Mouse (Mus musculus) limb, embryonic 14.5 days (tissue): ENCODE measurements around the gene Olfm2. TPM values are rescaled to one million over a fixed set of nuclear protein-coding genes. Genes with fewer than 3 reads are reported as not detected.

Experiments used
- ATAC-seq: fragments of 200-750 bp; cut with Nextera tagmentation; 2 replicates; pipeline ENCODE4 v1.8.0; 2017; ENCODE audit warnings: low read depth, moderate number of reproducible peaks, moderate TSS enrichment; ENCODE audit not compliant: low FRiP score
- DNase-seq: peaks from one replicate; pipeline ENCODE4 v3.0.0-alpha.2; 2015; ENCODE audit warnings: low spot score
- H3K27ac ChIP-seq: fragments of 300-500 bp; sonication (generic); replicated peaks from 2 replicates; pipeline ENCODE4 v1.5.1; 2014; ENCODE audit warnings: low read depth, mild to moderate bottlenecking, low read length, moderate library complexity, mixed read lengths
- H3K27me3 ChIP-seq: fragments of 300-500 bp; sonication (generic); 2 replicates; pipeline ENCODE4 v1.6.1; 2014; ENCODE audit warnings: low read length, mixed read lengths; ENCODE audit not compliant: control insufficient read depth, insufficient read depth
- H3K36me3 ChIP-seq: fragments of 300-500 bp; sonication (generic); 2 replicates; pipeline ENCODE4 v1.6.1; 2014; ENCODE audit warnings: mild to moderate bottlenecking, low read length, moderate library complexity, mixed read lengths; ENCODE audit not compliant: control insufficient read depth, insufficient read depth
- H3K4me1 ChIP-seq: fragments of 300-500 bp; sonication (generic); 2 replicates; pipeline ENCODE4 v1.6.1; 2014; ENCODE audit warnings: antibody characterized with exemption, low read length, mixed read lengths; ENCODE audit not compliant: control insufficient read depth, insufficient read depth
- H3K4me2 ChIP-seq: fragments of 300-500 bp; sonication (generic); replicated peaks from 2 replicates; pipeline ENCODE4 v1.6.1; 2014; ENCODE audit warnings: low read depth, mild to moderate bottlenecking, low read length, moderate library complexity; ENCODE audit not compliant: severe bottlenecking
- H3K4me3 ChIP-seq: fragments of 300-500 bp; sonication (generic); replicated peaks from 2 replicates; pipeline ENCODE4 v1.5.1; 2014; ENCODE audit warnings: low read length
- H3K9ac ChIP-seq: fragments of 300-500 bp; sonication (generic); 2 replicates; pipeline ENCODE4 v1.6.1; 2014; ENCODE audit warnings: mild to moderate bottlenecking, low read depth, low read length, moderate library complexity; ENCODE audit not compliant: severe bottlenecking
- H3K9me3 ChIP-seq: fragments of 300-500 bp; sonication (generic); 2 replicates; pipeline ENCODE4 v1.6.1; 2016; ENCODE audit warnings: low read length; ENCODE audit not compliant: control insufficient read depth
- POLR2A ChIP-seq: fragments of 200-500 bp; IDR thresholded peaks from 2 replicates; pipeline ENCODE4 v1.8.0; 2012; ENCODE audit warnings: inconsistent platforms, mild to moderate bottlenecking, moderate library complexity, borderline replicate concordance; ENCODE audit not compliant: insufficient read depth, insufficient read length; ENCODE audit errors: extremely low read depth
- WGBS: fragments of 180-500 bp; shearing (Covaris S2); extraction: QIAGEN DNeasy Blood & Tissue Kit; methylation state at CpG from one replicate; pipeline ENCODE4 v1.1.7; 2014; 5-methylcytosine and 5-hydroxymethylcytosine counted together
- polyA plus RNA-seq, 2 experiments: library from polyadenylated mRNA; depleted of rRNA in 1 of 2; stranded (reverse) in 1 of 2; unstranded in 1 of 2; fragments of >200 nt; fragmentation: Nextera tagmentation in 1 of 2; extraction: Ambion mirVana in 1 of 2; gene quantifications; 2 replicates each; pipeline versions ENCODE4 v1.2.1 to v1.2.3; 2012 to 2014

Olfm2 gene
- polyA plus RNA-seq, 2 experiments: 4.8 to 6.9 TPM

DNA sequence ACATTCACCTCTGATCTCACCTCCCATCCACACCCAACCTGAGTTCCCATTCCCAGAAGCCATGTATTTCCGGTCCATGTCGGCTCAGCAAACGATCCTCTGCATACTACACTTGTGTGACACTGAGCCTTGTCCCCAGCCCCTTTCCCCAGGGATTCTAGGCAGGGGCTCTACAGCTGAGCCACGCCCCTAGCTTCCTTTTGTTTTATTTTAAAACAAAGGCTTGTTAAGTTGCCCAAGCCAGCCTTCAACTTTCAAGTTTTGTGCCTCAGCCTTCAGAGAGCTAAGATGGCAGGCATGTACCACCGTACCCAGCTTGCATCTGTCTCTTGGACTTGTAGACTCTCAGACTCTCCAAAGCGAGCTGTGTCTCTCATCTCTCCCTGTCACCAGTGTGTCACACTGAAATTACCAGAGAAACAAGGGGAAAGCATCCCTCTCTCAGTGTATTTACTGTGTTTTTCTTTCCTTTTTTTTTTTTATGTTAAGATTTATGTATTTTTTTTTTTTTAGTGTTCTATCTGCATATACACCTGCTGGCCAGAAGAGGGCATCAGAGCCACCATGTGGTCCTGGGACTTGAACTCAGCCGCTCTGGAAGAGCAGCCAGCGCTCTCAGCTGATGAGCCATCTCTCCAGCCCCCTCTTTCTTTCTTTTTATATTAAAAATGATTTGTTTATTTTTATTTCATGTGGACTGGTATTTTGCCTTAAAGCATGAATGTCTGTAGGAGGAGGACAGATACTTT lies 7.7 kb downstream of the Olfm2 start:
- no peak for DNase-seq
- 52% methylated on average over 8 of the region's 8 CpGs for WGBS

DNA sequence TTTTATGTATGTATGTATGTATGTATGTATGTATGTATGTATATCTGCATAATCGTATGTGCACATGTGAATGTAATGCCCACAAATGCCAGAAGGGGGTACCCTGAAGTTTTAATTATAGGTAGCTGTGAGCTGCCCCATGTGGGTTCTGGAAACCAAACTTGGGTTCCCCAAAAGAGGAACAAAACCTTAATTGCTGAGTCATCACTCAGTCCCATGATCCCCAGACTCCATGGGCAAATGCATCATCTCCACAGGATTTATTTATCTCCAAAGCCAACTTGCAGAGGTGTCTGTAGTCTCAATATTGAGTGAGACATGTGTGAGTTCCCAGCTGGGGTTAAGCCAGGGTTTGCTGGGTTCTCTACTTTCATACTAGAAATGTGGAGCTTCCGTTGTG lies 8.9 kb downstream of the Olfm2 start:
- no peak for DNase-seq
- no peak overlapping the region for H3K27ac ChIP-seq
- no peak overlapping the region for H3K9ac ChIP-seq
- whole genome bisulfite sequencing: 100% methylated on average over 2 of the region's 2 CpGs
- no peak overlapping the region for H3K4me3 ChIP-seq
- no peak for ATAC-seq
- H3K36me3 ChIP-seq: no peaks in the 10 kb centered on the region
- TF ChIP-seq POLR2A: no peak
- no peaks in the 10 kb centered on the region for H3K27me3 ChIP-seq
- H3K9me3 ChIP-seq: no peaks in the 10 kb centered on the region
- 0 out of 2 replicates have a peak, but pooled peaks cover 4% of the 10 kb centered on the region for H3K4me1 ChIP-seq
- no peak overlapping the region for H3K4me2 ChIP-seq

More for the DNA sequence above, 7.7 kb downstream of the Olfm2 start:
- no peak for TF ChIP-seq POLR2A
- no peak for ATAC-seq
- Histone ChIP-seq H3K4me1 (0 out of 2 replicates have a peak, but pooled peaks cover 4% of the 10 kb centered on the region), H3K4me3 (no peak overlapping the region), H3K27me3 (peaks cover 5% of the 10 kb centered on the region), H3K4me2 (no peak overlapping the region), H3K36me3 (no peaks in the 10 kb centered on the region), H3K27ac (no peak overlapping the region), H3K9me3 (no peaks in the 10 kb centered on the region), H3K9ac (0 out of 2 replicates have a peak overlapping the region, but pooled peaks have one; percentile 2)

DNA sequence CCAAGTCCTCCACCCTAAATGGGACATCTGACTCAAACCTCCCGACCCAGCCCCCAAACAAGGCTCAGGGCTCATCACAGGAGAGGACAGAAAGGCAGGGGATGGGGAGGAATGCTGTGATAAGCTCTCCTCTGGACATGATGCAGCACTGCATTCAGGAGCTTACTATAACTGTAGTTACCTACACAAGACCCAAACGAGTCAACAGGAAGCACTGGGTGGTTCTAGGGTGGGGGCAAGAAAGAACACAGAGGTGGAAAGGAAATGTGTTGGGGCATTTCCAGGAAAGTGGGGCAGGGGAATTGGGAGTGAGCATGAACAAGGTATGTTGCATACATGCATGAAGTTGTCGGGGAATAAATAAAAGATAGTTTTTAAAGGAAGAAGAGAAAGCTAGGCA lies 11.5 kb downstream of the Olfm2 start:
- H3K4me2 ChIP-seq: no peak overlapping the region
- no peak overlapping the region for H3K27ac ChIP-seq
- H3K9me3 ChIP-seq: no peaks in the 10 kb centered on the region
- no peak for TF ChIP-seq POLR2A
- ATAC-seq (no peak), DNase-seq (no peak)
- no peaks in the 10 kb centered on the region for H3K27me3 ChIP-seq
- H3K9ac ChIP-seq: no peak overlapping the region
- H3K4me1 ChIP-seq: no peaks in the 10 kb centered on the region
- H3K36me3 ChIP-seq: no peaks in the 10 kb centered on the region
- no peak overlapping the region for H3K4me3 ChIP-seq
- WGBS: 73% methylated on average over 3 of the region's 3 CpGs

DNA sequence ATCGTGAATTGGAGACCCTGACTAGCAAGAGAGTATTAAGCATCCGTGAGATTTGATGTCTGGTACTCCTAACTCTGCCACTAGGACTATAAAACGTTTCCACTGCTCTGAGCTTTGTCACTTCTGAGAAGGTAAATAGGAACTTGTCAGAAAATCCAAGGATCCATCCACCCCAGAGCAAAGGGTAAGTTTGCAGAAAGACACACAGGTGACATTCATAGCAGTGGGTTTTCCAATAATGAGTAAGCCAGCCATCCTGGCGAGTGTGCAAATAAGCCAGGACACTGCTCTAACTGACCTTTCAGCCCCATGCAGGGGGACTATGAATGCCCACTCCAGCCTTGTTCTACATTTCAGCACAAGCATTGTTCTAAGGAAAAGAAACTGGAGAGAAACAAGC lies 14.4 kb downstream of the Olfm2 start:
- peaks cover 28% of the 10 kb centered on the region for H3K27me3 ChIP-seq
- no peak overlapping the region for H3K27ac ChIP-seq
- H3K4me1 ChIP-seq: 0 out of 2 replicates have a peak, but pooled peaks cover 3% of the 10 kb centered on the region
- no peaks in the 10 kb centered on the region for H3K36me3 ChIP-seq
- 65% methylated on average over 4 of the region's 4 CpGs for WGBS
- no peak overlapping the region for H3K4me2 ChIP-seq
- H3K4me3 ChIP-seq: no peak overlapping the region
- H3K9me3 ChIP-seq: no peaks in the 10 kb centered on the region
- no peak overlapping the region for H3K9ac ChIP-seq
- no peak for TF ChIP-seq POLR2A
- no peak for DNase-seq
- no peak for ATAC-seq

DNA sequence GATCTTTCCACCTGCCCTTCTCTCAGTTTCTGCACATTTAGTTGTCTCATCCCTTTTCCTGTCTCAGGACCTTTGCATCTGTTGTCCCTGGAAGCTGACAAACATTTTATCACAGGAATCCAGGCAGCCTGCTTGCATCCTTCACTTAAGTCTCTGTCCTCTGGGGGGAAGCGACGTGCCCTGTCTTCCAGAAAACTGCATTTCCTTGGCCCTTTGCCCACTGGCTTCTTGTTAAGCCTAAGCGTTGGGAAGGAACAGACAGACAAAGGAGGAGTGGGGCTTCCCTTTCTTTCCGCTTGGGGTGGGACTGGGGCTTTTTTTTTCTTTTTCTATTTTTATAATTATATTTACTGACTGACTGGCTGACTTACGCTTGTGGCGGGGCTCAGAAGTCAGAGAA lies 16.7 kb downstream of the Olfm2 start:
- Histone ChIP-seq H3K9me3 (no peaks in the 10 kb centered on the region), H3K9ac (no peak overlapping the region), H3K4me2 (no peak overlapping the region), H3K27ac (no peak overlapping the region), H3K36me3 (no peaks in the 10 kb centered on the region), H3K4me3 (no peak overlapping the region), H3K27me3 (peaks cover 50% of the 10 kb centered on the region), H3K4me1 (peaks cover 9% of the 10 kb centered on the region; the same call in 1 of the 2 replicates)
- no peak for TF ChIP-seq POLR2A
- WGBS: 46% methylated on average over 6 of the region's 6 CpGs
- DNase-seq: no peak
- ATAC-seq: no peak
